17 mouse cellular contexts compared by ENCODE assay signal in the genomic region with DNA sequence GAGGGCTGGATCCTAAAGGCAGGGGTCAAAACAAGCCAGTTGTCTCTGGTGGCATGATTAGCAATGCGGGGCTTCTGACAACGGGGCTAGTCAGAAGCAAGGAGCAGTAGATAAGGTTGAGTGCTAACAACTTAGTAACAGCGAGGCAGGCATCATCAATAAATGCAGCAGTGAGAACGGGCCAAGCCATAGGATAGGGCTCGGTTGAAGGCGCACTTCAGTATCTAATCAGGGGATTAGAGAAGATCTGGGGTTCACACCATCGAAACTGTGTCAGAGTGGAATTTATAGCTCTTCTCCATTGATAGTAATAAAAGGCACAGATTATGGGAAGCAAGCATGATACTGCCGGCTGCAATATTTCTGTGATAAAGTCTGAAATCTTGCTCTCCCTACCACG.
"Had no signal": no experiment of that assay in that cellular context is flagged by ENCODE, and none has a peak within 500 bp of the region (broad histone marks: within the 10 kb centered on the region; RNA-seq: fewer than 3 reads in every experiment).

No protein-coding gene starts in this region.

- H3K36me3 ChIP-seq: limb, embryonic 10.5 days; liver, embryonic 15.5 days; midbrain, embryonic 15.5 days; neural tube, embryonic 12.5 days had no signal

- H3K27me3 ChIP-seq: liver, embryonic 15.5 days; megakaryocyte, embryonic 14.5 days; midbrain, embryonic 15.5 days; neural tube, embryonic 12.5 days had no signal

- H3K9ac ChIP-seq: liver, embryonic 15.5 days; midbrain, embryonic 15.5 days; neural tube, embryonic 12.5 days had no signal

- H3K27ac ChIP-seq: left cerebral cortex, adult 2 months; limb, embryonic 10.5 days; liver, embryonic 15.5 days; macrophage; midbrain, embryonic 15.5 days; neural tube, embryonic 12.5 days had no signal

- H3K4me3 ChIP-seq: left cerebral cortex, adult 2 months; limb, embryonic 10.5 days; liver, embryonic 15.5 days; megakaryocyte, embryonic 14.5 days; midbrain, embryonic 15.5 days; neural tube, embryonic 12.5 days had no signal

- H3K4me1 ChIP-seq: liver, embryonic 15.5 days; megakaryocyte, embryonic 14.5 days; midbrain, embryonic 15.5 days; neural tube, embryonic 12.5 days had no signal

- H3K9me3 ChIP-seq: limb, embryonic 10.5 days; liver, embryonic 15.5 days; midbrain, embryonic 15.5 days had no signal

- DNase-seq: kidney, postnatal 25 days; lung, adult 2 months; lung, postnatal 10 days; retina, postnatal 1 day; right cerebral cortex, postnatal 4 days; spleen, adult 18-20 months; thymus, adult 18-20 months; thymus, postnatal 14 days had no signal

- H3K4me2 ChIP-seq: liver, embryonic 11.5 days; liver, embryonic 15.5 days; midbrain, embryonic 11.5 days; midbrain, embryonic 15.5 days; neural tube, embryonic 12.5 days had no signal

- ATAC-seq: midbrain, embryonic 15.5 days had no signal
